Mouse (Mus musculus) brain, embryonic 14.5 days (tissue): ENCODE results near the gene Wdr66.
"Not testable (repeated sequence)": the region's sequence is repeated elsewhere in the genome, so short reads cannot be mapped to it uniquely, and the experiment has no call there.

Experiments used
- CTCF ChIP-seq: fragments of 200-500 bp; IDR thresholded peaks from 2 replicates; pipeline ENCODE4 v1.5.1; 2012; ENCODE audit warnings: inconsistent platforms, mild to moderate bottlenecking, moderate library complexity, borderline replicate concordance; ENCODE audit not compliant: insufficient read depth, insufficient read length; ENCODE audit errors: extremely low read depth
- POLR2A ChIP-seq: fragments of 200-500 bp; IDR thresholded peaks from 2 replicates; pipeline ENCODE4 v1.6.1; 2012; ENCODE audit warnings: mild to moderate bottlenecking, inconsistent platforms, borderline replicate concordance; ENCODE audit not compliant: poor library complexity, insufficient read depth, insufficient read length, severe bottlenecking; ENCODE audit errors: extremely low read depth

DNA sequence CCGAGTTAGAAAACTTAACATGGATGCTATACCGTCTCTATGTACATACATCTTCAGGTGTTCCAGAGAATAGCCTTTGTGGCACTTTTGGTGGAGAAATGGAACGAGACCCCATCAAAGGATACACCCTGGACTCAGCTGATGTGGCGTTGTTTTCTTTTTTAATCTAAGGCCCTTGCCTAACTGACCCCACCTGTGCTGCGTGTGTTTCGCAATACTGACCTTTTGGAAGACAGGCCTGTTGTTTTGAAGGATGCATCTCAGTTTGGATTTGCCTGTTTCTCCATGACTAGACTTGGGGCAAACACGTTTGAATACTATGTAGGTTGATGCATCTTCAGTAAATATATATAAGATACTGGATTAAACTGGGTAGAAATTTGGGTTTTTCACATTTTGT, 48.3 kb upstream of the Wdr66 start:
- TF ChIP-seq CTCF, POLR2A: not testable (repeated sequence)
